Mouse (Mus musculus) hindbrain, embryonic 10.5 days (tissue): Measurements from ENCODE around the gene Cd302. TPM values are rescaled to one million over a fixed set of nuclear protein-coding genes. Genes with fewer than 3 reads are reported as not detected.

ENCODE experiments used
- DNase-seq: peaks from one replicate; pipeline ENCODE4 v3.0.0-alpha.2; 2017; ENCODE audit warnings: low spot score
- H3K27ac ChIP-seq: fragments of 300-500 bp; sonication (generic); 2 replicates; pipeline ENCODE4 v1.5.1; 2016; ENCODE audit warnings: mild to moderate bottlenecking, moderate library complexity
- H3K27me3 ChIP-seq: fragments of 300-500 bp; sonication (generic); 2 replicates; pipeline ENCODE4 v1.6.1; 2016; ENCODE audit warnings: mild to moderate bottlenecking; ENCODE audit not compliant: poor library complexity, insufficient read depth, severe bottlenecking
- H3K36me3 ChIP-seq: fragments of 300-500 bp; sonication (generic); 2 replicates; pipeline ENCODE4 v1.6.1; 2016; ENCODE audit warnings: mild to moderate bottlenecking, moderate library complexity
- H3K4me1 ChIP-seq: fragments of 300-500 bp; sonication (generic); replicated peaks from 2 replicates; pipeline ENCODE4 v1.6.1; 2016; ENCODE audit warnings: mild to moderate bottlenecking
- H3K4me3 ChIP-seq: fragments of 300-500 bp; sonication (generic); 2 replicates; pipeline ENCODE4 v1.5.1; 2016; ENCODE audit warnings: mild to moderate bottlenecking, moderate library complexity
- H3K9me3 ChIP-seq: fragments of 300-500 bp; sonication (generic); 2 replicates; pipeline ENCODE4 v1.6.1; 2016; ENCODE audit warnings: mild to moderate bottlenecking, moderate library complexity
- WGBS: fragments of 180-500 bp; shearing (Covaris S2); methylation state at CpG from one replicate; pipeline ENCODE4 v1.1.7; 2016; 5-methylcytosine and 5-hydroxymethylcytosine counted together
- polyA plus RNA-seq: library from polyadenylated mRNA; unstranded; fragments of >200 nt; fragmentation: Nextera tagmentation; extraction: Ambion mirVana; gene quantifications from 2 replicates; pipeline ENCODE4 v1.2.1, GENCODE M21; 2016

Cd302 gene
- polyA plus RNA-seq, 1 experiment from 2014 or later: 18.9 TPM

DNA sequence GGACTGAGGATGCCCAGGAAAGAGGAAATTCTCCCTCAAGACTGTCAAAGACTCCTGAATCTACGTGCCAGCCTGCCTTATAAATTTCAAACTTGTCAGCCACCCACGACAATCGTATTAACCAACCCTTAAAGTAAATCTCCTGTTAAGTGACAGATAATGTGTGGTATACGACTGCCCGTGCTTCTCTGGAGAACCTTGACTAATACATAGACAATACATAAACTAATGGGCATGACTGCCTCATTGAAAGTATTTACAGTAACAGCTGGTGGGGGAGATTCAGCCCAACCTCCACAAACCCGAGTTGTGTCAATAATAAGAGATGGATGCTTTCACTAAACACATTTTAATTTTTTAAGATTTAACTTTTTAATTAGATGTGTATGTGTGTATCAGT is 78.5 kb downstream of the Cd302 start:
- Histone ChIP-seq H3K27ac (no peak overlapping the region), H3K9me3 (no peaks in the 10 kb centered on the region), H3K36me3 (peaks cover 19% of the 10 kb centered on the region; the same call in 1 of the 2 replicates), H3K27me3 (no peaks in the 10 kb centered on the region), H3K4me3 (no peak overlapping the region), H3K4me1 (peaks cover 13% of the 10 kb centered on the region; the same call in 1 of the 2 replicates)
- 60% methylated on average over 6 of the region's 6 CpGs for WGBS
- DNase-seq: no peak

DNA sequence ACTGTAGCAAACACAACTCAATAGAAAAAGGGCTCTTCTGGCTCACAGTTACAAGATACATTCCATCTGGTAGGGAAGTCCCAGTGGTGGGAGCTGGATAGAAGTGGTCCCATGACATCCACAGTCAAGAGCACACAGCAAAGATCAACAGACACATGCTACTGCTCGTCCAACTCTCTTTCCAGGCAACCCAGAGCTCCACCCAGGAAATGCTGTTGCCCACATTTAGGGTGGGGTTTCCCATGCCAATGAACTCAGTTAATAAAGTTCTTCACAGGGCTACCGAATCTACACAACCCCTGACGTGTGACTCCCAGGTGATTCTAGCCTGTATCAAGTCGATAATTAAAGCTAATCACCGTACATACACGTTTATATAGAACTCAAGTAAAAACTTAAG is 80.1 kb downstream of the Cd302 start:
- peaks cover 10% of the 10 kb centered on the region; the same call in 1 of the 2 replicates for H3K4me1 ChIP-seq
- WGBS: 92% methylated on average over 6 of the region's 6 CpGs
- DNase-seq: no peak
- H3K4me3 ChIP-seq: no peak overlapping the region
- H3K9me3 ChIP-seq: no peaks in the 10 kb centered on the region
- peaks cover 19% of the 10 kb centered on the region; the same call in 1 of the 2 replicates for H3K36me3 ChIP-seq
- H3K27me3 ChIP-seq: no peaks in the 10 kb centered on the region
- H3K27ac ChIP-seq: no peak overlapping the region

GRCm38 (mm10) chr2:60203733-60204132 is 80.6 kb downstream of the Cd302 start:
- Histone ChIP-seq H3K27me3 (no peaks in the 10 kb centered on the region), H3K4me1 (peaks cover 10% of the 10 kb centered on the region; the same call in 1 of the 2 replicates), H3K4me3 (no peak overlapping the region), H3K9me3 (no peaks in the 10 kb centered on the region), H3K27ac (no peak overlapping the region), H3K36me3 (peaks cover 19% of the 10 kb centered on the region; the same call in 1 of the 2 replicates)
- no peak for DNase-seq
- 96% methylated on average over 4 of the region's 4 CpGs for WGBS

- Histone ChIP-seq H3K4me1 (peaks cover 7% of the 10 kb centered on the region; the same call in 1 of the 2 replicates), H3K9me3 (no peaks in the 10 kb centered on the region), H3K27ac (no peak overlapping the region), H3K4me3 (no peak overlapping the region), H3K27me3 (no peaks in the 10 kb centered on the region), H3K36me3 (peaks cover 19% of the 10 kb centered on the region; the same call in 1 of the 2 replicates)
- WGBS: 88% methylated on average over 8 of the region's 8 CpGs
- no peak for DNase-seq
These were observed 81.3 kb downstream of the Cd302 start for GRCm38 (mm10) chr2:60202900-60203530.

Other genes starting within 250 kb of the Cd302 start
- gene Baz2b, start 74.6 kb downstream of the Cd302 start, polyA plus RNA-seq: 63.4 and 70.5 TPM in 2 replicates
- 56.9 and 67.3 TPM in 2 replicates for gene March7, start 74.6 kb downstream of the Cd302 start, polyA plus RNA-seq
- gene Ly75, start 98.8 kb upstream of the Cd302 start, polyA plus RNA-seq: 2.7 and 4.1 TPM in 2 replicates